Mouse (Mus musculus) midbrain, embryonic 14.5 days (tissue): ENCODE data around the gene Wnt8b. TPM values are rescaled to one million over a fixed set of nuclear protein-coding genes. Genes with fewer than 3 reads are reported as not detected.

Experiments used
- ATAC-seq: fragments of 200-750 bp; cut with Nextera tagmentation; 2 replicates; pipeline ENCODE4 v1.8.0; 2017; ENCODE audit warnings: moderate number of reproducible peaks, moderate library complexity; ENCODE audit not compliant: low FRiP score, low TSS enrichment
- DNase-seq: peaks from one replicate; pipeline ENCODE4 v3.0.0-alpha.2; 2015
- H3K27ac ChIP-seq: fragments of 300-500 bp; sonication (generic); replicated peaks from 2 replicates; pipeline ENCODE4 v1.5.1; 2014; ENCODE audit warnings: mild to moderate bottlenecking, low read depth, low read length, moderate library complexity
- H3K27me3 ChIP-seq: fragments of 300-500 bp; sonication (generic); 2 replicates; pipeline ENCODE4 v1.6.1; 2014; ENCODE audit warnings: low read length, control low read depth, mixed read lengths; ENCODE audit not compliant: control insufficient read depth, insufficient read depth
- H3K36me3 ChIP-seq: fragments of 300-500 bp; sonication (generic); 2 replicates; pipeline ENCODE4 v1.6.1; 2014; ENCODE audit warnings: low read length, control low read depth; ENCODE audit not compliant: control insufficient read depth, insufficient read depth
- H3K4me1 ChIP-seq: fragments of 300-500 bp; sonication (generic); 2 replicates; pipeline ENCODE4 v1.6.1; 2014; ENCODE audit warnings: mild to moderate bottlenecking, antibody characterized with exemption, low read length, control low read depth; ENCODE audit not compliant: control insufficient read depth, insufficient read depth
- H3K4me2 ChIP-seq: fragments of 300-500 bp; sonication (generic); 2 replicates; pipeline ENCODE4 v1.6.1; 2014; ENCODE audit warnings: mild to moderate bottlenecking, low read length, moderate library complexity
- H3K4me3 ChIP-seq: fragments of 300-500 bp; sonication (generic); replicated peaks from 2 replicates; pipeline ENCODE4 v1.5.1; 2014; ENCODE audit warnings: low read depth, low read length
- H3K9ac ChIP-seq: fragments of 300-500 bp; sonication (generic); replicated peaks from 2 replicates; pipeline ENCODE4 v1.6.1; 2014; ENCODE audit warnings: mild to moderate bottlenecking, low read length, moderate library complexity
- H3K9me3 ChIP-seq: fragments of 300-500 bp; sonication (generic); 2 replicates; pipeline ENCODE4 v1.6.1; 2016; ENCODE audit warnings: low read length, control low read depth, mixed read lengths; ENCODE audit not compliant: control insufficient read depth
- WGBS: fragments of 180-500 bp; shearing (Covaris S2); extraction: QIAGEN DNeasy Blood & Tissue Kit; methylation state at CpG from one replicate; pipeline ENCODE4 v1.1.7; 2014; 5-methylcytosine and 5-hydroxymethylcytosine counted together
- polyA plus RNA-seq: library from polyadenylated mRNA; unstranded; fragments of >200 nt; fragmentation: Nextera tagmentation; extraction: Ambion mirVana; gene quantifications from 2 replicates; pipeline ENCODE4 v1.2.1, GENCODE M21; 2014

The Wnt8b gene
- polyA plus RNA-seq, 1 experiment from 2014 or later, result 1.2 TPM

DNA sequence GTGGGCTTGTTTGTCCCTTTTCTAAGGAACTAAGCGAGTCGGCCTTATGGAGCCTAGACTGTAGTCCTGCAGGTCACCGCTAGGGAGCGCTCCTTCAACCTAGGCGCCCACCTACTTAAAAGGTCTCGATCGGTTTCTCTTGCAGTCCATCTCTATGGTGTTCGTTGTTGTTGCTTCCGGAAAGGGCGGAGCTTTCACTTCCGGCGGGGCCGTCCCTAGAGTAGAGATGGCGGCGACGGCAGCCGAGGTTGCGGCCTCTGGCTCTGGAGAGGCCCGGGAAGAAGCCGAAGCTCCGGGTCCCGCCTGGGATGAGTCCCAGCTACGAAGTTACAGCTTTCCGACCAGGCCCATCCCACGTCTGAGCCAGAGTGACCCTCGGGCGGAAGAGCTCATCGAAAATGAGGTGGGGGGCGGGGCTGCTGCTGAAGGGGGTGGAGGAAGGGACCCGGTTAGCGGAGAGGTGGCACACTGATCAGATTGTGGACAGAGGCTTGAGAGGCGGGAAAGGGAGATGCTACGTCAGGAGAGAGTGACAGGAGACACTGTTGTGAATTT, 69.5 kb downstream of the Wnt8b start, which contains the start of gene Hif1an:
TSS of gene Hif1an (plus strand) at position 199 of the 555 bp plus-strand sequence.
- H3K27me3 ChIP-seq, result no peaks in the 10 kb centered on the region
- under 1% methylated on average over 33 of the region's 33 CpGs for WGBS
- peaks cover 12% of the 10 kb centered on the region for H3K4me1 ChIP-seq
- ATAC-seq, result peak; percentile 95
- peak within 1 kb of the TSS; percentile 79 for H3K27ac ChIP-seq
- H3K9me3 ChIP-seq, result no peaks in the 10 kb centered on the region
- peak; percentile 98 for DNase-seq
- H3K4me3 ChIP-seq, result peak within 1 kb of the TSS; percentile 66
- H3K36me3 ChIP-seq, result peaks cover 29% of the 10 kb centered on the region
- peak within 1 kb of the TSS; percentile 88 for H3K4me2 ChIP-seq
- peak within 1 kb of the TSS; percentile 72 for H3K9ac ChIP-seq

Other genes starting within 250 kb of the Wnt8b start
- 194 and 281 TPM in 2 replicates for gene Scd2, start 199.8 kb upstream of the Wnt8b start, polyA plus RNA-seq
- gene Scd4, start 160.4 kb upstream of the Wnt8b start, polyA plus RNA-seq, result 0.11 and 0.19 TPM in 2 replicates
- 5.9 and 6.8 TPM in 2 replicates for gene Scd1, start 85.6 kb upstream of the Wnt8b start, polyA plus RNA-seq
- gene Sec31b, start 52.4 kb downstream of the Wnt8b start, polyA plus RNA-seq, result 0.05 and 0.12 TPM in 2 replicates
- gene Gm20538, start 59.4 kb downstream of the Wnt8b start, polyA plus RNA-seq, result not detected in 2 replicates
- gene Ndufb8, start 62.0 kb downstream of the Wnt8b start, polyA plus RNA-seq, result 566 and 729 TPM in 2 replicates
- 21.1 and 21.7 TPM in 2 replicates for gene Hif1an, start 69.4 kb downstream of the Wnt8b start, polyA plus RNA-seq